Mouse (Mus musculus) neural tube, embryonic 13.5 days (tissue): ENCODE results near the gene Vti1a. TPM values are rescaled to one million over a fixed set of nuclear protein-coding genes. Genes with fewer than 3 reads are reported as not detected.

ENCODE experiments used
- ATAC-seq: fragments of 200-750 bp; cut with Nextera tagmentation; 2 replicates; pipeline ENCODE4 v1.8.0; 2017; ENCODE audit warnings: low read depth, mild to moderate bottlenecking, moderate TSS enrichment, moderate library complexity
- H3K27ac ChIP-seq: fragments of 300-500 bp; sonication (generic); replicated peaks from 2 replicates; pipeline ENCODE4 v1.5.1; 2015; ENCODE audit warnings: moderate library complexity, mild to moderate bottlenecking, inconsistent platforms
- H3K27me3 ChIP-seq: fragments of 300-500 bp; sonication (generic); 2 replicates; pipeline ENCODE4 v1.6.1; 2015; ENCODE audit warnings: mild to moderate bottlenecking, inconsistent platforms
- H3K36me3 ChIP-seq: fragments of 300-500 bp; sonication (generic); 2 replicates; pipeline ENCODE4 v1.6.1; 2015; ENCODE audit warnings: mild to moderate bottlenecking, inconsistent platforms
- H3K4me1 ChIP-seq: fragments of 300-500 bp; sonication (generic); replicated peaks from 2 replicates; pipeline ENCODE4 v1.6.1; 2015; ENCODE audit warnings: inconsistent platforms
- H3K4me2 ChIP-seq: fragments of 300-500 bp; sonication (generic); 2 replicates; pipeline ENCODE4 v1.6.1; 2015; ENCODE audit warnings: inconsistent platforms, mild to moderate bottlenecking, moderate library complexity
- H3K4me3 ChIP-seq: fragments of 300-500 bp; sonication (generic); 2 replicates; pipeline ENCODE4 v1.5.1; 2015; ENCODE audit warnings: mild to moderate bottlenecking, inconsistent platforms
- H3K9ac ChIP-seq: fragments of 300-500 bp; sonication (generic); 2 replicates; pipeline ENCODE4 v1.6.1; 2015; ENCODE audit warnings: moderate library complexity, mild to moderate bottlenecking, inconsistent platforms
- H3K9me3 ChIP-seq: fragments of 300-500 bp; sonication (generic); 2 replicates; pipeline ENCODE4 v1.6.1; 2016; ENCODE audit warnings: inconsistent platforms
- WGBS: fragments of 180-500 bp; shearing (Covaris S2); methylation state at CpG from one replicate; pipeline ENCODE4 v1.1.7; 2015; 5-methylcytosine and 5-hydroxymethylcytosine counted together
- polyA plus RNA-seq: library from polyadenylated mRNA; unstranded; fragments of >200 nt; fragmentation: Nextera tagmentation; extraction: Ambion mirVana; gene quantifications from 2 replicates; pipeline ENCODE4 v1.2.1, GENCODE M21; 2015

The Vti1a gene
- polyA plus RNA-seq, 1 experiment from 2014 or later, result 28.8 TPM

GRCm38 (mm10) chr19:55508965-55509364, 192.9 kb downstream of the Vti1a start:
- Histone ChIP-seq H3K4me3 (no peak overlapping the region), H3K27ac (no peak overlapping the region), H3K9me3 (no peaks in the 10 kb centered on the region), H3K9ac (no peak overlapping the region), H3K4me1 (no peaks in the 10 kb centered on the region; the same call in 1 of the 2 replicates), H3K4me2 (no peak overlapping the region), H3K36me3 (peaks cover 4% of the 10 kb centered on the region; the same call in 1 of the 2 replicates), H3K27me3 (no peaks in the 10 kb centered on the region)
- WGBS, result 81% methylated on average over 5 of the region's 5 CpGs
- no peak for ATAC-seq

- no peak overlapping the region for H3K4me3 ChIP-seq
- no peak for ATAC-seq
- WGBS, result 89% methylated on average over 8 of the region's 8 CpGs
- H3K9ac ChIP-seq, result no peak overlapping the region
- peaks cover 4% of the 10 kb centered on the region; the same call in 1 of the 2 replicates for H3K36me3 ChIP-seq
- no peaks in the 10 kb centered on the region for H3K27me3 ChIP-seq
- no peak overlapping the region for H3K4me2 ChIP-seq
- H3K4me1 ChIP-seq, result no peaks in the 10 kb centered on the region; the same call in 1 of the 2 replicates
- no peak overlapping the region for H3K27ac ChIP-seq
- no peaks in the 10 kb centered on the region for H3K9me3 ChIP-seq
These were observed 193.5 kb downstream of the Vti1a start for GRCm38 (mm10) chr19:55509618-55510017.

GRCm38 (mm10) chr19:55513941-55514340, 197.8 kb downstream of the Vti1a start:
- H3K4me3 ChIP-seq, result no peak overlapping the region
- H3K27me3 ChIP-seq, result no peaks in the 10 kb centered on the region
- ATAC-seq, result no peak
- no peaks in the 10 kb centered on the region for H3K36me3 ChIP-seq
- no peak overlapping the region for H3K9ac ChIP-seq
- WGBS, result 86% methylated on average over 4 of the region's 4 CpGs
- no peak overlapping the region for H3K27ac ChIP-seq
- H3K4me1 ChIP-seq, result no peaks in the 10 kb centered on the region; the same call in 1 of the 2 replicates
- H3K9me3 ChIP-seq, result no peaks in the 10 kb centered on the region
- no peak overlapping the region for H3K4me2 ChIP-seq

GRCm38 (mm10) chr19:55520236-55520635, 204.1 kb downstream of the Vti1a start:
- Histone ChIP-seq H3K4me3 (no peak overlapping the region), H3K9ac (no peak overlapping the region), H3K36me3 (no peaks in the 10 kb centered on the region), H3K27ac (no peak overlapping the region), H3K4me2 (no peak overlapping the region), H3K4me1 (no peaks in the 10 kb centered on the region), H3K27me3 (no peaks in the 10 kb centered on the region), H3K9me3 (no peaks in the 10 kb centered on the region)
- 55% methylated on average over 2 of the region's 2 CpGs for WGBS
- ATAC-seq, result no peak

GRCm38 (mm10) chr19:55523340-55523739, 207.2 kb downstream of the Vti1a start:
- H3K9me3 ChIP-seq, result no peaks in the 10 kb centered on the region
- no peaks in the 10 kb centered on the region for H3K36me3 ChIP-seq
- H3K4me1 ChIP-seq, result no peaks in the 10 kb centered on the region
- 89% methylated on average over 9 of the region's 9 CpGs for WGBS
- no peak overlapping the region for H3K4me2 ChIP-seq
- H3K27me3 ChIP-seq, result no peaks in the 10 kb centered on the region
- no peak overlapping the region for H3K4me3 ChIP-seq
- ATAC-seq, result no peak
- H3K27ac ChIP-seq, result no peak overlapping the region
- H3K9ac ChIP-seq, result no peak overlapping the region

GRCm38 (mm10) chr19:55524385-55524784, 208.3 kb downstream of the Vti1a start:
- no peak overlapping the region for H3K27ac ChIP-seq
- no peak overlapping the region for H3K4me3 ChIP-seq
- no peak for ATAC-seq
- H3K27me3 ChIP-seq, result no peaks in the 10 kb centered on the region
- H3K4me1 ChIP-seq, result no peaks in the 10 kb centered on the region
- no peaks in the 10 kb centered on the region for H3K36me3 ChIP-seq
- no peak overlapping the region for H3K4me2 ChIP-seq
- no peak overlapping the region for H3K9ac ChIP-seq
- 89% methylated on average over 7 of the region's 7 CpGs for WGBS
- no peaks in the 10 kb centered on the region for H3K9me3 ChIP-seq

- Histone ChIP-seq H3K9ac (no peak overlapping the region), H3K27me3 (no peaks in the 10 kb centered on the region), H3K4me2 (no peak overlapping the region), H3K4me3 (no peak overlapping the region), H3K9me3 (no peaks in the 10 kb centered on the region), H3K27ac (no peak overlapping the region), H3K36me3 (no peaks in the 10 kb centered on the region), H3K4me1 (no peaks in the 10 kb centered on the region)
- no peak for ATAC-seq
- 80% methylated on average over 3 of the region's 3 CpGs for WGBS
These were observed 209.0 kb downstream of the Vti1a start for GRCm38 (mm10) chr19:55525056-55525455.

GRCm38 (mm10) chr19:55526717-55527235, 210.7 kb downstream of the Vti1a start:
- ATAC-seq, result no peak
- H3K27me3 ChIP-seq, result no peaks in the 10 kb centered on the region
- H3K4me3 ChIP-seq, result no peak overlapping the region
- H3K27ac ChIP-seq, result no peak overlapping the region
- 43% methylated on average over 2 of the region's 2 CpGs for WGBS
- H3K9ac ChIP-seq, result no peak overlapping the region
- no peaks in the 10 kb centered on the region for H3K36me3 ChIP-seq
- H3K9me3 ChIP-seq, result no peaks in the 10 kb centered on the region
- no peaks in the 10 kb centered on the region for H3K4me1 ChIP-seq
- no peak overlapping the region for H3K4me2 ChIP-seq

- Histone ChIP-seq H3K9me3 (no peaks in the 10 kb centered on the region), H3K27ac (no peak overlapping the region), H3K4me3 (no peak overlapping the region), H3K36me3 (no peaks in the 10 kb centered on the region), H3K27me3 (no peaks in the 10 kb centered on the region), H3K4me2 (no peak overlapping the region), H3K9ac (no peak overlapping the region), H3K4me1 (no peaks in the 10 kb centered on the region)
- 82% methylated on average over 3 of the region's 3 CpGs for WGBS
- ATAC-seq, result no peak
These were observed 213.9 kb downstream of the Vti1a start for GRCm38 (mm10) chr19:55530041-55530440.

GRCm38 (mm10) chr19:55532681-55533080, 216.6 kb downstream of the Vti1a start:
- H3K4me1 ChIP-seq, result no peaks in the 10 kb centered on the region
- H3K4me2 ChIP-seq, result no peak overlapping the region
- no peaks in the 10 kb centered on the region for H3K9me3 ChIP-seq
- H3K9ac ChIP-seq, result no peak overlapping the region
- 94% methylated on average over 3 of the region's 3 CpGs for WGBS
- H3K27ac ChIP-seq, result no peak overlapping the region
- ATAC-seq, result no peak
- peaks cover 4% of the 10 kb centered on the region; the same call in 1 of the 2 replicates for H3K27me3 ChIP-seq
- H3K4me3 ChIP-seq, result no peak overlapping the region
- H3K36me3 ChIP-seq, result no peaks in the 10 kb centered on the region

GRCm38 (mm10) chr19:55536273-55536937, 220.3 kb downstream of the Vti1a start:
- H3K27me3 ChIP-seq, result peaks cover 19% of the 10 kb centered on the region
- H3K36me3 ChIP-seq, result no peaks in the 10 kb centered on the region
- H3K27ac ChIP-seq, result no peak overlapping the region
- no peak overlapping the region for H3K9ac ChIP-seq
- ATAC-seq, result no peak
- H3K9me3 ChIP-seq, result 0 out of 2 replicates have a peak, but pooled peaks cover 3% of the 10 kb centered on the region
- H3K4me3 ChIP-seq, result no peak overlapping the region
- no peaks in the 10 kb centered on the region for H3K4me1 ChIP-seq
- H3K4me2 ChIP-seq, result no peak overlapping the region
- WGBS, result 87% methylated on average over 7 of the region's 7 CpGs

- no peak for ATAC-seq
- Histone ChIP-seq H3K4me3 (no peak overlapping the region), H3K9ac (no peak overlapping the region), H3K27me3 (peaks cover 29% of the 10 kb centered on the region), H3K4me1 (no peaks in the 10 kb centered on the region), H3K4me2 (no peak overlapping the region), H3K9me3 (0 out of 2 replicates have a peak, but pooled peaks cover 3% of the 10 kb centered on the region), H3K36me3 (no peaks in the 10 kb centered on the region), H3K27ac (no peak overlapping the region)
- WGBS, result 35% methylated on average over 6 of the region's 6 CpGs
These were observed 221.6 kb downstream of the Vti1a start for GRCm38 (mm10) chr19:55537691-55538090.

- H3K4me3 ChIP-seq, result no peak overlapping the region
- no peak overlapping the region for H3K27ac ChIP-seq
- no peak overlapping the region for H3K9ac ChIP-seq
- no peaks in the 10 kb centered on the region for H3K36me3 ChIP-seq
- H3K4me2 ChIP-seq, result no peak overlapping the region
- peaks cover 36% of the 10 kb centered on the region for H3K27me3 ChIP-seq
- ATAC-seq, result no peak
- peaks cover 7% of the 10 kb centered on the region for H3K4me1 ChIP-seq
- 85% methylated on average over 5 of the region's 5 CpGs for WGBS
- H3K9me3 ChIP-seq, result 0 out of 2 replicates have a peak, but pooled peaks cover 3% of the 10 kb centered on the region
These were observed 225.5 kb downstream of the Vti1a start for GRCm38 (mm10) chr19:55541641-55542040.
